Mouse (Mus musculus) embryonic fibroblast, embryonic 13.5 days (primary cell): Measurements from ENCODE around the gene Myt1l.

ENCODE experiments used
- CTCF ChIP-seq: IDR thresholded peaks from 2 replicates; pipeline ENCODE4 v1.5.1; 2011; ENCODE audit warnings: mild to moderate bottlenecking, control low read depth, low read length, moderate library complexity, borderline replicate concordance; ENCODE audit not compliant: insufficient read depth
- POLR2A ChIP-seq: IDR thresholded peaks from 2 replicates; pipeline ENCODE4 v1.6.1; 2011; ENCODE audit warnings: low read depth, mild to moderate bottlenecking, control low read depth, low read length, moderate library complexity

- no peak for TF ChIP-seq POLR2A
- no peak for TF ChIP-seq CTCF
Measured at GRCm38 (mm10) chr12:29571613-29572012, 43.4 kb downstream of the Myt1l start.
